In genomic region chr13:64357389-64357788, GRCm38 (mm10) we compare ENCODE assay signal across 22 mouse cellular contexts. TPM values are rescaled to one million over a fixed set of nuclear protein-coding genes. Genes with fewer than 3 reads are reported as not detected.
DNase-seq lines count a peak whose midpoint lies in the region; ATAC-seq lines count a peak whose summit lies in the region.
"Had no signal": no experiment of that assay in that cellular context is flagged by ENCODE, and none has a peak within 500 bp of the region (broad histone marks: within the 10 kb centered on the region; RNA-seq: fewer than 3 reads in every experiment).

No protein-coding gene starts in this region.

- peak; percentile 78 for ATAC-seq in liver, embryonic 12.5 days
- peak; percentile 45; the same call in 1 of the 2 replicates for ATAC-seq in liver, embryonic 16.5 days (ENCODE audit: low read depth)
- ATAC-seq in inflammation-experienced regulatory T-cells, adult 6 months = no peak
- ATAC-seq: CD4-positive, CD25-positive, alpha-beta regulatory T cell, adult 4 months; forebrain, embryonic 16.5 days; hindbrain, embryonic 16.5 days had no signal

- 42% methylated on average over 5 of the region's 5 CpGs for WGBS in liver, embryonic 12.5 days (ENCODE audit: insufficient replicate concordance)
- WGBS in liver, embryonic 16.5 days (ENCODE audit: insufficient replicate concordance) = 45% methylated on average over 5 of the region's 5 CpGs

- H3K36me3 ChIP-seq in liver, embryonic 12.5 days = 0 out of 2 replicates have a peak, but pooled peaks cover under 1% of the 10 kb centered on the region
- no peaks in the 10 kb centered on the region for H3K36me3 ChIP-seq in liver, embryonic 16.5 days (ENCODE audit: control insufficient read depth, insufficient read depth)

- no peak overlapping the region; the same call in 1 of the 2 replicates for H3K9ac ChIP-seq in liver, embryonic 12.5 days
- no peak overlapping the region for H3K9ac ChIP-seq in liver, embryonic 16.5 days (ENCODE audit: low read depth, low read length)
- H3K9ac ChIP-seq: embryonic facial prominence, embryonic 15.5 days; hindbrain, embryonic 12.5 days had no signal

- H3K27ac ChIP-seq in liver, embryonic 12.5 days = no peak overlapping the region
- H3K27ac ChIP-seq in liver, embryonic 16.5 days (ENCODE audit: low read length) = no peak overlapping the region
- H3K27ac ChIP-seq: embryonic facial prominence, embryonic 15.5 days; heart, adult 2 months; hindbrain, embryonic 12.5 days had no signal

- H3K4me1 ChIP-seq in liver, embryonic 12.5 days = peaks cover 13% of the 10 kb centered on the region
- peaks cover 2% of the 10 kb centered on the region; the same call in 1 of the 2 replicates for H3K4me1 ChIP-seq in liver, embryonic 16.5 days (ENCODE audit: control insufficient read depth, low read depth, low read length)
- H3K4me1 ChIP-seq: embryonic facial prominence, embryonic 15.5 days; hindbrain, embryonic 12.5 days had no signal

- H3K27me3 ChIP-seq in liver, embryonic 12.5 days (replicated peaks) = peaks cover 5% of the 10 kb centered on the region; the same call in 1 of the 2 replicates
- no peaks in the 10 kb centered on the region for H3K27me3 ChIP-seq in liver, embryonic 16.5 days (ENCODE audit: control insufficient read depth, insufficient read depth, low read depth, low read length)
- H3K27me3 ChIP-seq: embryonic facial prominence, embryonic 15.5 days; hindbrain, embryonic 12.5 days had no signal

- no peaks in the 10 kb centered on the region for H3K9me3 ChIP-seq in liver, embryonic 12.5 days (replicated peaks)
- no peaks in the 10 kb centered on the region for H3K9me3 ChIP-seq in liver, embryonic 16.5 days (replicated peaks; ENCODE audit: control insufficient read depth, low read length)
- H3K9me3 ChIP-seq: embryonic facial prominence, embryonic 15.5 days; hindbrain, embryonic 12.5 days had no signal

- DNase-seq in heart, adult 11 months = peak; percentile 45
- DNase-seq in heart, adult 9 months (ENCODE audit: low spot score in 2 of 2) = no peak
- DNase-seq in R1 (ENCODE audit: low read depth, low spot score) = peak; percentile 18
- DNase-seq in right cerebral cortex, postnatal 4 days = no peak
- no peak for DNase-seq in embryo, embryonic 10.5 days (ENCODE audit: low spot score)
- DNase-seq: adrenal gland, postnatal 14 days; B cell, adult 2 months; cerebellum, adult 18-20 months; cerebellum, postnatal 10 days; embryo, embryonic 11 days; gastrocnemius, postnatal 10 days; heart, adult 2 months; heart, postnatal 10 days; heart, postnatal 4 days had no signal

- peak overlapping the region; percentile 31; the same call in 1 of the 2 replicates for H3K4me2 ChIP-seq in liver, embryonic 12.5 days
- H3K4me2 ChIP-seq in liver, embryonic 16.5 days (ENCODE audit: low read depth, low read length) = no peak overlapping the region
- H3K4me2 ChIP-seq: embryonic facial prominence, embryonic 15.5 days; hindbrain, embryonic 12.5 days had no signal

- no peak overlapping the region for H3K4me3 ChIP-seq in liver, embryonic 12.5 days
- no peak overlapping the region for H3K4me3 ChIP-seq in liver, embryonic 16.5 days (ENCODE audit: low read depth, low read length)
- H3K4me3 ChIP-seq: embryonic facial prominence, embryonic 15.5 days; heart, adult 2 months; hindbrain, embryonic 12.5 days had no signal

RNA-seq across cellular contexts. Expression of gene Ctsl, which starts 13.3 kb away (rescaled TPM):
- 108 and 117 TPM in 2 replicates for polyA plus RNA-seq in liver, embryonic 12.5 days (2016; fragmentation: Nextera tagmentation; extraction: Ambion mirVana)
- 242 and 244 TPM in 2 replicates for polyA plus RNA-seq in liver, embryonic 16.5 days (2015; fragmentation: Nextera tagmentation; extraction: Ambion mirVana)
- polyA plus RNA-seq in inflammation-experienced regulatory T-cells, adult 6 months (2017; shearing (Covaris generic)) = 10 to 100 TPM in 1 of 3 experiments, 1 to 10 TPM in 2; 2.3 to 10.7 (median 5.8) TPM

RNA-seq across cellular contexts. Expression of gene Aaed1, which starts 44.9 kb away (rescaled TPM):
- polyA plus RNA-seq in liver, embryonic 12.5 days (2016; fragmentation: Nextera tagmentation; extraction: Ambion mirVana) = 28.2 and 28.6 TPM in 2 replicates
- polyA plus RNA-seq in liver, embryonic 16.5 days (2015; fragmentation: Nextera tagmentation; extraction: Ambion mirVana) = 21.8 and 22.8 TPM in 2 replicates
- 10 to 100 TPM in 2 of 3 experiments, 1 to 10 TPM in 1; 9.4 to 10.2 (median 10.0) TPM for polyA plus RNA-seq in inflammation-experienced regulatory T-cells, adult 6 months (2017; shearing (Covaris generic))

Comparison
In these comparisons a context has a peak if more than half of its experiments do, and no peak if none do; other contexts are left out.
1. DNase-seq: peak in heart, adult 11 months (single experiment) and R1 (single experiment); none in heart, adult 9 months (0 of 2), right cerebral cortex, postnatal 4 days (single experiment) and embryo, embryonic 10.5 days (single experiment).